In the genomic region with DNA sequence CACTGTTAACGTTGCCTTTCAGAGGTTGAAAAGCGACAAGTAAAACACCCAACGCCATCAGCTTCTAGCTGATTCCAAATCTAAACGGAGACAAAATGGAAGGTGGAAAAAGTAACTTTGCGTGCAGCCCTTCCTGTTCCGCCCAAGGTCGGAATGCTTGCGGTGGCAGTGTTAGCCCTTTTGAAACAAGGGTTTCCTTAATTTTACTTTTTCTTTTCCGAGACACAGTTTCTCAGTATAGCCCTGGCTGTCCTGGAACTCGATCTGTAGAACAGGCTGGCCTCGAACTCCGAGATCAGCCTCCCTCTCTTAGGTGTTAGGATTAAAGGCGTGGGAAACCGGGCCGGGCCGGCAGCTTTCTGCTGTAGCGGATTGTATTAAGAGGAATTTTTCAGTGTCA, we compare ENCODE assay signal across 8 mouse cellular contexts. TPM values are rescaled to one million over a fixed set of nuclear protein-coding genes. Genes with fewer than 3 reads are reported as not detected.
A peak's percentile ranks its signal among the peaks of the same experiment; 100 is the strongest.
DNase-seq lines count a peak whose midpoint lies in the region; ATAC-seq and TF ChIP-seq lines count a peak whose summit lies in the region.

No protein-coding gene starts in this region.

- peaks cover 4% of the 10 kb centered on the region; the same call in 1 of the 2 replicates for H3K36me3 ChIP-seq in heart, embryonic 13.5 days
- peaks cover 7% of the 10 kb centered on the region for H3K36me3 ChIP-seq in G1E (replicated peaks)
- no peaks in the 10 kb centered on the region for H3K36me3 ChIP-seq in embryonic facial prominence, embryonic 12.5 days
- H3K36me3 ChIP-seq in limb, embryonic 12.5 days, result no peaks in the 10 kb centered on the region
- H3K36me3 ChIP-seq in midbrain, embryonic 15.5 days (replicated peaks), result no peaks in the 10 kb centered on the region

- under 1% methylated on average over 17 of the region's 17 CpGs for whole genome bisulfite sequencing in heart, embryonic 13.5 days
- 1% methylated on average over 17 of the region's 17 CpGs for WGBS in embryonic facial prominence, embryonic 12.5 days
- WGBS in limb, embryonic 12.5 days, result under 1% methylated on average over 17 of the region's 17 CpGs
- under 1% methylated on average over 17 of the region's 17 CpGs for WGBS in midbrain, embryonic 15.5 days

- peak overlapping the region; percentile 97 for H3K9ac ChIP-seq in heart, embryonic 13.5 days
- H3K9ac ChIP-seq in embryonic facial prominence, embryonic 12.5 days, result peak overlapping the region; percentile 84
- peak overlapping the region; percentile 78 for H3K9ac ChIP-seq in limb, embryonic 12.5 days (replicated peaks)
- peak overlapping the region; percentile 65 for H3K9ac ChIP-seq in midbrain, embryonic 15.5 days

- H3K27ac ChIP-seq in heart, embryonic 13.5 days (replicated peaks), result peak overlapping the region; percentile 88
- H3K27ac ChIP-seq in embryonic facial prominence, embryonic 12.5 days, result peak overlapping the region; percentile 89
- peak overlapping the region; percentile 83 for H3K27ac ChIP-seq in limb, embryonic 12.5 days
- H3K27ac ChIP-seq in midbrain, embryonic 15.5 days, result peak overlapping the region; percentile 85

- no peak for DNase-seq in heart, adult 9 months (ENCODE audit: low spot score in 2 of 2)
- no peak for DNase-seq in G1E (ENCODE audit: low spot score)
- DNase-seq in hindlimb bud, embryonic 11.5 days (ENCODE audit: extremely low spot score, low read depth, low spot score), result peak; percentile 26
- DNase-seq in Muller cell, postnatal 12 days (ENCODE audit: inconsistent ontology term), result no peak

- H3K4me3 ChIP-seq in heart, embryonic 13.5 days, result peak overlapping the region; percentile 91
- H3K4me3 ChIP-seq in G1E (ENCODE audit: low read depth, low read length), result peak overlapping the region; percentile 79
- peak overlapping the region; percentile 80 for H3K4me3 ChIP-seq in embryonic facial prominence, embryonic 12.5 days
- H3K4me3 ChIP-seq in limb, embryonic 12.5 days (replicated peaks), result peak overlapping the region; percentile 74
- peak overlapping the region; percentile 60 for H3K4me3 ChIP-seq in midbrain, embryonic 15.5 days

- H3K4me2 ChIP-seq in heart, embryonic 13.5 days, result peak overlapping the region; percentile 73
- peak overlapping the region; percentile 63 for H3K4me2 ChIP-seq in embryonic facial prominence, embryonic 12.5 days (replicated peaks)
- peak overlapping the region; percentile 65 for H3K4me2 ChIP-seq in limb, embryonic 12.5 days
- peak overlapping the region; percentile 67 for H3K4me2 ChIP-seq in midbrain, embryonic 15.5 days

- TF ChIP-seq CTCF in G1E (IDR thresholded peaks at IDR 0.05; ENCODE audit: low read depth, low read length), result no peak

- ATAC-seq in heart, embryonic 13.5 days (ENCODE audit: extremely low read depth, insufficient number of reproducible peaks, low FRiP score, low TSS enrichment), result peak; percentile 41; the same call in 1 of the 2 replicates
- ATAC-seq in G1E (ENCODE audit: extremely low read depth, insufficient number of reproducible peaks, low FRiP score, poor library complexity, severe bottlenecking), result peak; percentile 47; the same call in 1 of the 2 replicates
- no peak for ATAC-seq in embryonic facial prominence, embryonic 12.5 days (ENCODE audit: insufficient number of reproducible peaks, insufficient read depth, low FRiP score, low TSS enrichment)
- no peak for ATAC-seq in limb, embryonic 12.5 days (ENCODE audit: insufficient number of reproducible peaks, insufficient read depth, low FRiP score, low TSS enrichment, low read depth)
- ATAC-seq in midbrain, embryonic 15.5 days (replicated peaks), result peak; percentile 51

- peaks cover 17% of the 10 kb centered on the region for H3K4me1 ChIP-seq in heart, embryonic 13.5 days
- peaks cover 5% of the 10 kb centered on the region for H3K4me1 ChIP-seq in G1E (ENCODE audit: insufficient read depth, low read depth, low read length)
- H3K4me1 ChIP-seq in embryonic facial prominence, embryonic 12.5 days, result peaks cover 8% of the 10 kb centered on the region; the same call in 1 of the 2 replicates
- H3K4me1 ChIP-seq in limb, embryonic 12.5 days (replicated peaks), result peaks cover 9% of the 10 kb centered on the region; the same call in 1 of the 2 replicates
- H3K4me1 ChIP-seq in midbrain, embryonic 15.5 days, result peaks cover 15% of the 10 kb centered on the region

- no peaks in the 10 kb centered on the region for H3K27me3 ChIP-seq in heart, embryonic 13.5 days (replicated peaks)
- H3K27me3 ChIP-seq in G1E (ENCODE audit: insufficient read depth, low read length), result no peaks in the 10 kb centered on the region
- no peaks in the 10 kb centered on the region for H3K27me3 ChIP-seq in embryonic facial prominence, embryonic 12.5 days
- H3K27me3 ChIP-seq in limb, embryonic 12.5 days, result peaks cover 18% of the 10 kb centered on the region
- no peaks in the 10 kb centered on the region for H3K27me3 ChIP-seq in midbrain, embryonic 15.5 days (replicated peaks)

- no peaks in the 10 kb centered on the region for H3K9me3 ChIP-seq in heart, embryonic 13.5 days
- no peaks in the 10 kb centered on the region for H3K9me3 ChIP-seq in G1E (replicated peaks)
- no peaks in the 10 kb centered on the region for H3K9me3 ChIP-seq in embryonic facial prominence, embryonic 12.5 days
- H3K9me3 ChIP-seq in limb, embryonic 12.5 days, result no peaks in the 10 kb centered on the region
- H3K9me3 ChIP-seq in midbrain, embryonic 15.5 days, result no peaks in the 10 kb centered on the region

RNA-seq across cellular contexts. Expression of a gene that starts 0.5 kb away (rescaled TPM):
- 72.5 and 76.6 TPM in 2 replicates for polyA plus RNA-seq in heart, embryonic 13.5 days (2015; fragmentation: Nextera tagmentation; extraction: Ambion mirVana)
- 9.3 and 15.0 TPM in 2 replicates for total RNA-seq in G1E (2014; fragmentation: Nextera tagmentation)
- total RNA-seq in G1E (2017), result 33.4 and 39.8 TPM in 2 replicates
- polyA plus RNA-seq in G1E (2012), result 1.7 and 2.7 TPM in 2 replicates
- 106 and 113 TPM in 2 replicates for polyA plus RNA-seq in embryonic facial prominence, embryonic 12.5 days (2016; fragmentation: Nextera tagmentation; extraction: Ambion mirVana)
- polyA plus RNA-seq in limb, embryonic 12.5 days (2016; fragmentation: Nextera tagmentation; extraction: Ambion mirVana), result 103 and 108 TPM in 2 replicates
- 143 and 148 TPM in 2 replicates for polyA plus RNA-seq in midbrain, embryonic 15.5 days (2015; fragmentation: Nextera tagmentation; extraction: Ambion mirVana)

RNA-seq across cellular contexts. Expression of a gene that starts 46.5 kb away (rescaled TPM):
- 59.0 and 59.8 TPM in 2 replicates for polyA plus RNA-seq in heart, embryonic 13.5 days (2015; fragmentation: Nextera tagmentation; extraction: Ambion mirVana)
- 43.3 and 44.1 TPM in 2 replicates for total RNA-seq in G1E (2014; fragmentation: Nextera tagmentation)
- total RNA-seq in G1E (2017), result 93.2 and 96.7 TPM in 2 replicates
- 43.5 and 44.9 TPM in 2 replicates for polyA plus RNA-seq in G1E (2012)
- polyA plus RNA-seq in embryonic facial prominence, embryonic 12.5 days (2016; fragmentation: Nextera tagmentation; extraction: Ambion mirVana), result 73.5 and 84.5 TPM in 2 replicates
- 87.0 and 88.6 TPM in 2 replicates for polyA plus RNA-seq in limb, embryonic 12.5 days (2016; fragmentation: Nextera tagmentation; extraction: Ambion mirVana)
- polyA plus RNA-seq in midbrain, embryonic 15.5 days (2015; fragmentation: Nextera tagmentation; extraction: Ambion mirVana), result 35.0 and 38.8 TPM in 2 replicates

Comparison
In these comparisons a context has a peak if more than half of its experiments do, and no peak if none do; other contexts are left out.
1. ATAC-seq: peak in heart, embryonic 13.5 days (single experiment), G1E (single experiment) and midbrain, embryonic 15.5 days (single experiment); none in embryonic facial prominence, embryonic 12.5 days (single experiment) and limb, embryonic 12.5 days (single experiment).
2. RNA of a gene that starts 0.5 kb away (polyA plus RNA-seq): 143 to 148 TPM in midbrain, embryonic 15.5 days, 106 to 113 TPM in embryonic facial prominence, embryonic 12.5 days, 103 to 108 TPM in limb, embryonic 12.5 days and 72.5 to 76.6 TPM in heart, embryonic 13.5 days; 1.7 to 2.7 TPM in G1E; every median in the first group is over 10 times any median in the second.
3. Peak in every context shown above with its lines, with median percentiles within 50 percentile points of each other: H3K27ac ChIP-seq, H3K4me2 ChIP-seq, H3K4me3 ChIP-seq and H3K9ac ChIP-seq.